ENCODE assay signal across 14 mouse cellular contexts in the genomic region with DNA sequence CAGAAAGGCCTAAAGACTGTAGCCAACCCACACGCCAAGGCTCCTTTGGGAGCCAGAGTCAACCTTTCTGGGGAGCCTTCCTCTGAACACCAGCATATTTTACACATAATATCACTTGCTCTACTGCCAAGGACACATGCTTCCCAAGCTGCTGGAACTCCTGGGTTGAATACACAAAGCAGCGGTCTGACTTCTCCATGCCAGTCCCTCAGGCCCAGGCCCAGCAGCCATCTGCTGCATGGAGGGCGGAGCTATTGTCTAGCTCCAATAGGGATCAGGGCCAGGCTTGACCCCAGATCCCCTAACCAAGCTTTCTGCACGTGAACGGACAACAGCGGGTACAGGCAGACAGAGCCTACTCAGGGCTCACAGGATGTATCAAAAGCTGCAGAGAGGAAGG. TPM values are rescaled to one million over a fixed set of nuclear protein-coding genes. Genes with fewer than 3 reads are reported as not detected.
DNase-seq lines count a peak whose midpoint lies in the region; ATAC-seq lines count a peak whose summit lies in the region.
"Had no signal": no experiment of that assay in that cellular context is flagged by ENCODE, and none has a peak within 500 bp of the region (broad histone marks: within the 10 kb centered on the region; RNA-seq: fewer than 3 reads in every experiment).

No protein-coding gene starts in this region.

- no peak overlapping the region for H3K4me3 ChIP-seq in neural tube, embryonic 15.5 days (replicated peaks)
- no peak overlapping the region for H3K4me3 ChIP-seq in hindbrain, embryonic 12.5 days

- no peak overlapping the region for H3K27ac ChIP-seq in neural tube, embryonic 15.5 days (replicated peaks)
- peak overlapping the region; percentile 12; the same call in 1 of the 2 replicates for H3K27ac ChIP-seq in hindbrain, embryonic 12.5 days

- no peaks in the 10 kb centered on the region for H3K27me3 ChIP-seq in neural tube, embryonic 15.5 days (replicated peaks)
- no peaks in the 10 kb centered on the region for H3K27me3 ChIP-seq in hindbrain, embryonic 12.5 days

- H3K9ac ChIP-seq in neural tube, embryonic 15.5 days (replicated peaks): no peak overlapping the region
- H3K9ac ChIP-seq in hindbrain, embryonic 12.5 days: no peak overlapping the region
- H3K9ac ChIP-seq: lung, embryonic 14.5 days had no signal

- no peak for ATAC-seq in neural tube, embryonic 15.5 days (ENCODE audit: low FRiP score)
- ATAC-seq in hindbrain, embryonic 12.5 days (ENCODE audit: low FRiP score): no peak
- no peak for ATAC-seq in monocyte, adult 5-6 weeks (replicated peaks; ENCODE audit: insufficient number of reproducible peaks, low FRiP score, low TSS enrichment, poor library complexity, severe bottlenecking)
- ATAC-seq: intestine, postnatal 0 days had no signal

- 46% methylated on average over 6 of the region's 6 CpGs for WGBS in neural tube, embryonic 15.5 days
- 32% methylated on average over 6 of the region's 6 CpGs for WGBS in hindbrain, embryonic 12.5 days

- DNase-seq in embryo, embryonic 10 days (ENCODE audit: low spot score): peak; percentile 57
- no peak for DNase-seq in embryo, embryonic 9.5 days (ENCODE audit: extremely low spot score)
- peak; percentile 40 for DNase-seq in neural tube, embryonic 10.5 days (ENCODE audit: extremely low spot score, low spot score)
- DNase-seq in testis, postnatal 14 days (ENCODE audit: low spot score): peak; percentile 68
- no peak for DNase-seq in ovary, postnatal 10 days (ENCODE audit: low spot score)
- DNase-seq: cerebellum, adult 11-12 months; lung, embryonic 14.5 days had no signal

- no peaks in the 10 kb centered on the region for H3K4me1 ChIP-seq in neural tube, embryonic 15.5 days
- H3K4me1 ChIP-seq in hindbrain, embryonic 12.5 days: peaks cover 10% of the 10 kb centered on the region

- no peaks in the 10 kb centered on the region for H3K9me3 ChIP-seq in neural tube, embryonic 15.5 days (replicated peaks)
- no peaks in the 10 kb centered on the region for H3K9me3 ChIP-seq in hindbrain, embryonic 12.5 days (replicated peaks)

- H3K36me3 ChIP-seq in neural tube, embryonic 15.5 days: peaks cover 8% of the 10 kb centered on the region; the same call in 1 of the 2 replicates
- H3K36me3 ChIP-seq in hindbrain, embryonic 12.5 days: no peaks in the 10 kb centered on the region

- no peak overlapping the region for H3K4me2 ChIP-seq in neural tube, embryonic 15.5 days
- no peak overlapping the region for H3K4me2 ChIP-seq in hindbrain, embryonic 12.5 days (replicated peaks)
- H3K4me2 ChIP-seq: lung, embryonic 14.5 days had no signal

RNA-seq across cellular contexts. Expression of a gene that starts 18.3 kb away (rescaled TPM):
- polyA plus RNA-seq in neural tube, embryonic 15.5 days (2015; fragmentation: Nextera tagmentation; extraction: Ambion mirVana): 41.3 and 42.2 TPM in 2 replicates
- 25.6 and 27.0 TPM in 2 replicates for polyA plus RNA-seq in hindbrain, embryonic 12.5 days (2016; fragmentation: Nextera tagmentation; extraction: Ambion mirVana)
- 4.5 to 8.4 TPM (median 5.5 TPM) in 3 replicates for total RNA-seq in monocyte, adult 5-6 weeks (2017)

RNA-seq across cellular contexts. Expression of a gene that starts 32.9 kb away (rescaled TPM):
- polyA plus RNA-seq in neural tube, embryonic 15.5 days (2015; fragmentation: Nextera tagmentation; extraction: Ambion mirVana): 4.1 and 4.2 TPM in 2 replicates
- polyA plus RNA-seq in hindbrain, embryonic 12.5 days (2016; fragmentation: Nextera tagmentation; extraction: Ambion mirVana): 1.3 and 1.6 TPM in 2 replicates
- 365 to 424 TPM (median 376 TPM) in 3 replicates for total RNA-seq in monocyte, adult 5-6 weeks (2017)

RNA-seq across cellular contexts. Expression of a gene that starts 59.7 kb away (rescaled TPM):
- polyA plus RNA-seq in neural tube, embryonic 15.5 days (2015; fragmentation: Nextera tagmentation; extraction: Ambion mirVana): not detected in 2 replicates
- not detected in 2 replicates for polyA plus RNA-seq in hindbrain, embryonic 12.5 days (2016; fragmentation: Nextera tagmentation; extraction: Ambion mirVana)
- 0.19 TPM in 1 of 3 replicates, not detected in the others for total RNA-seq in monocyte, adult 5-6 weeks (2017)
- total RNA-seq: layer of hippocampus, postnatal 25 days had no signal
- polyA plus RNA-seq: intestine, postnatal 0 days; lung, embryonic 14.5 days; neural tube, embryonic 14.5 days; stomach, embryonic 14.5 days had no signal

Comparison
In these comparisons a context has a peak if more than half of its experiments do, and no peak if none do; other contexts are left out.
1. DNase-seq: peak in embryo, embryonic 10 days (single experiment), neural tube, embryonic 10.5 days (single experiment) and testis, postnatal 14 days (single experiment); none in embryo, embryonic 9.5 days (single experiment) and ovary, postnatal 10 days (single experiment).